Mouse (Mus musculus): ENCODE data around the gene Fam171a2. TPM values are rescaled to one million over a fixed set of nuclear protein-coding genes. Genes with fewer than 3 reads are reported as not detected.

Fam171a2 gene
- polyA plus RNA-seq, 1 experiment from 2014 or later = 15.2 TPM

DNA sequence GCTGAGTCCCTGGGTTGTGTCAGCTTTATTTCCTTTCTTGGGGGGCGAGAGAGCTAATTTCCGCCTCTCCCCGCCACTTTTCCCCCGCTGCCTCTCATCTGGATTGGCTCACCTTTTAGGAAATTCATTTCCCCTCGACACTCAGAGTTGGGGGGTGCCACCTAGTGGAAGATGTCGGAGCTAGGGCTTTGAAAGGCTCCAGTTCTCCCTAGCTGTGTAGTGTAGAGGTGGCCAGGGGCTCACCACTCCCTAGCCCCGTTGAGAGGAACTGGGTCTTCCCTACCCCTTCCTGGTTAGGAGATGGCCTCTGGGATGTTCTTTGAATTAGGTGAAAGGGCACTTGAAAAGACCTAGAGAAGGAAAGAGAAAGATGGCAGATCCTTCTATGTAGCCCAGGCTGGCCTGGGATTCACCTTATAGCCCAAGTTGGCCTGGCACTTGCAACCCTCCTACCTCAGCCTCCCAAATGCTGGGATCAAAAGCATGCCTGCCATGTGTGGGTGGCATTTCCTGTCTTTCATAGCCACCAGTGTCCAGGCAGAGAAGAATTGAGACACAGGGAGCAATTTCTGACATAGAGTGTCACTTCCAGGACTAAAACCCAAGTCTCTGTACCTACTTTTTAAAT lies 16.4 kb downstream of the Fam171a2 start:
- H3K4me1 ChIP-seq = peaks cover 15% of the 10 kb centered on the region
- H3K27me3 ChIP-seq = peaks cover 9% of the 10 kb centered on the region
- no peak for ATAC-seq (ENCODE audit: low FRiP score)
- H3K27ac ChIP-seq = peak overlapping the region; percentile 77
- H3K4me3 ChIP-seq (replicated peaks) = peak overlapping the region; percentile 56
- 2% methylated on average over 7 of the region's 7 CpGs for WGBS
- no peaks in the 10 kb centered on the region for H3K9me3 ChIP-seq
- peak overlapping the region; percentile 98 for H3K4me2 ChIP-seq
- peak overlapping the region; percentile 62 for H3K9ac ChIP-seq
- peaks cover 22% of the 10 kb centered on the region for H3K36me3 ChIP-seq (replicated peaks)

DNA sequence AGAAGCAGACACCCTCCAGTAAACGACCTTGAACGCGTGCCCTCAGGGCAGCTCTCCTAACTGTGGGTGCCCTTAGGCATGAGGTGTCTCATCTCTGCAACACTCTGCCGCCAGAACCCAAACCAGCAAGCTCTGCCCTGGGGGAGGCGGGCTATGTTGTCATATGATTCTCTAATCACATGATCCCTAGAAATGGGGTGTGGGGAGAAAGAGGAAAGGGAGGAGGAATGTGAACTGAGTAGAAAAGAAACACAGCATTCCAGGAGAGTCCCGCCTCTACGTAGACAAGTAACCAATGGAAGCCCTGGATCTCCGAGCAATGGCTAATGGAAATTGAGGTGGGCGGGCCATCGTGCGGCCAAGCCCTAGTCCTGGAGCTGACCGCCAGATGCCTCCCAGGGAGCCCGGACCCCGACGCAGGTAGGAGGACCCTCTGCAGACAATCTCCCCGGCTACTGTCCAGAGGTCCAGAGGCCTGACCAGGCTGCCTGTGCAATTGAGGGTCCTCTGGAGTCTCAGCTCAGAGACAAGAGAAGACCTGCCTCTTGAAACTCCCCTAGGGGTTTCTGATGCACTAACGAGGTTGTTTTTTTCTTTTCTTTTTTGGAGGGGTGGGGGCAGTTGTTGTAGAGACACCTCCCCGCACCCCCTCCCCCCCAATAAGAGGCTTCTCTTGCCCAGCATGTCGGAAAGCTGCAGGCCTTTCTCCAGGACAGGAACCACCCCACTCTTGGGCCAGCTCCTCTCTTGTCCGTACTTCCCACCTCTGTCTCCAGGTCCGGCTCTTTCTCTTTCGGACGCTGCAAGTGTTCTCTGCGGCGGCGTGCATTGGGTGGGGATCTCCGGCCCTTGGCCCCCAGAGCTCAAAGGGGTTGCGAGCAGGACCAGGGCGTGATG lies 17.1 kb downstream of the Fam171a2 start, which contains the start of gene Grn:
TSS of gene Grn (plus strand) at position 195 of the 897 bp plus-strand sequence.
- Histone ChIP-seq H3K4me2 (peak within 1 kb of the TSS; percentile 98), H3K27me3 (peaks cover 9% of the 10 kb centered on the region), H3K9me3 (no peaks in the 10 kb centered on the region), H3K36me3 (replicated peaks) (peaks cover 15% of the 10 kb centered on the region), H3K4me1 (peaks cover 15% of the 10 kb centered on the region), H3K27ac (peak within 1 kb of the TSS; percentile 77), H3K9ac (peak within 1 kb of the TSS; percentile 62), H3K4me3 (replicated peaks) (peak within 1 kb of the TSS; percentile 56)
- peak; percentile 90 for ATAC-seq (ENCODE audit: low FRiP score)
- under 1% methylated on average over 29 of the region's 29 CpGs for WGBS

DNA sequence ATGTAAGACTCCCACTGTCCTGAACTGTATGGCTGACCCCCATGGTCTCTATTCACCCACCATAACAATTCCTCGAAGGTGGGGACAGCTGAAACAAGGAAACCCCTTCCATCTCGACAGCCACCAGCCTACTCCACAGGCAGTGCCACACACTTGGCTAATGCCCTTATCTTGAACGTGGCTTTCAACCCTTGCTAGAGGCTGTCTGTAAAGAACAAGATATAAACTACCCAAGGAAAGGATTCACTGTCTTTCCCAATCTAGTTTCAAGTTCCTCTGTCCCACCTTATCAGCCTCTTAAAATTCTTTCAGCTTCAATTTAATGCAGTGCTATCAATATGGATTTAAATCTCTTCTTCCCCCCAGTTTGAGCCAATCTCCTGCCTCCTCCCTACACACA lies 17.9 kb downstream of the Fam171a2 start:
- Histone ChIP-seq H3K4me3 (replicated peaks) (peak overlapping the region; percentile 56), H3K4me2 (peak overlapping the region; percentile 98), H3K4me1 (peaks cover 15% of the 10 kb centered on the region), H3K9ac (peak overlapping the region; percentile 47), H3K36me3 (replicated peaks) (peaks cover 6% of the 10 kb centered on the region; the same call in 1 of the 2 replicates), H3K27me3 (peaks cover 11% of the 10 kb centered on the region), H3K9me3 (no peaks in the 10 kb centered on the region), H3K27ac (no peak overlapping the region)
- no peak for ATAC-seq (ENCODE audit: low FRiP score)
- 54% methylated on average over 3 of the region's 3 CpGs for WGBS

DNA sequence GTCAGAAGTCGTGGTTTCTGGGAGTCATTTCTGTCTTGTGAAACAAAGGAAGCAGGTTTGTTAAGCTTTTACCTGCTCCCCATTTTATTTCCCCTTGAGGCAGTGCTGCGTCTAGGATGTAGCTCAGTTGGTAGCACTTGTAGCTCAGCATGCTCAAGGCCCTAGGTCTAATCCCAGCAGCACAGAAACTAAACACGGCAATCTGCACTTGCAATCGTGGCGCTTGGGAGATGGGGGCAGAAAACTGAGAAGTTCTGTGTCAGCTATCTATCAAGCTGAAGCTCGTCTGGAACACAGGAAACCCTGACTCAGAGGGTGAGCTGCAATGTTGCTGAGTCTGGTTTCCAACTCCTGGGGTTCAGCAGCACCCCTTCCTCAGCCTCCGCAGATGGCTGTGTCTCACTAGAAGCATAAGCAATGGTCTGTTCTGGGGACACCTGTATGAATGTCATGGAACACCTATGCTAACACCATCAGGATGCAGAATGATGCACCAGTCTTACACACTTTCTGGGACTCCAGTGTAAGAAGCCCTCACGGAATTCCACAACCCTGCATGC lies 18.4 kb downstream of the Fam171a2 start:
- peaks cover 6% of the 10 kb centered on the region; the same call in 1 of the 2 replicates for H3K36me3 ChIP-seq (replicated peaks)
- no peaks in the 10 kb centered on the region for H3K9me3 ChIP-seq
- no peak overlapping the region for H3K9ac ChIP-seq
- 73% methylated on average over 8 of the region's 8 CpGs for WGBS
- ATAC-seq (ENCODE audit: low FRiP score) = no peak
- H3K4me1 ChIP-seq = peaks cover 15% of the 10 kb centered on the region
- peaks cover 14% of the 10 kb centered on the region for H3K27me3 ChIP-seq
- no peak overlapping the region for H3K4me2 ChIP-seq
- H3K27ac ChIP-seq = no peak overlapping the region
- 0 out of 2 replicates have a peak overlapping the region, but pooled peaks have one; percentile 56 for H3K4me3 ChIP-seq (replicated peaks)

DNA sequence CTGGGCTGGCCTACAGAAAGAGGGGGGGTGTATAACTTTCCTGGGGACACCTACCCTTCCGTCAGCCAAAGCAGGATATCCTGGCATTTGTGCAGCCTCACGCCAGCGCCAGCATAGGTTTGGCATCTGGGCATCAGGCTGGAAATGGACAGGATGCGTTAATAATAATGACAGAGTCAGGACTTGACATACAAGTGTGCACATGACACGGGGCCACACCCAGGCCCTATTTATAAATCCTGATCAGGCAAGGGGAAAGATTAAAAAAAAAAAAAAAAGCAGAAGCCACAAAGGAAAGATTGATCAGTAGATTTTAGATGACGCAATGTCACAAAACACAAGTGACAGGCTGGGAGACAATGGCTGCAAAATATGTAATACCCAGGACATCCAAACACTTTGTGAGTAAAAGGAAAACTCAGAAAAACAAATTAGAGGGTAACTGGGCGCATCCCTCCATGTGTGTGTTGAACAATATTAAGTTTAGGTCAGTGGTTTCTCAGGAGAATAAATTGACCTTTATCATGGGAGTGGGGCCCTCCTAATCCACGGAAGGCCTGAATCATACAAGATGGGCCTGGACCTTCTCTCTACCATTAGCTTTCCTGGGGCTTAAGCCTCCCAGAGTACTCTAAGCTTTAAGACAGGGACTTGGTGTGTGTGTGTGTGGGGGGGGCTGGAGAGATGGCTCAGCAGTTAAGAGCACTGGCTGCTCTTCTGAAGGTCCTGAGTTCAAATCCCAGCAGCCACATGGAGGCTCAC lies 21.7 kb downstream of the Fam171a2 start:
- no peak for ATAC-seq (ENCODE audit: low FRiP score)
- Histone ChIP-seq H3K4me3 (replicated peaks) (no peak overlapping the region), H3K27me3 (peaks cover 22% of the 10 kb centered on the region), H3K9me3 (no peaks in the 10 kb centered on the region), H3K4me1 (peaks cover 9% of the 10 kb centered on the region), H3K27ac (no peak overlapping the region), H3K36me3 (replicated peaks) (no peaks in the 10 kb centered on the region), H3K4me2 (no peak overlapping the region), H3K9ac (no peak overlapping the region)
- 93% methylated on average over 8 of the region's 8 CpGs for WGBS

DNA sequence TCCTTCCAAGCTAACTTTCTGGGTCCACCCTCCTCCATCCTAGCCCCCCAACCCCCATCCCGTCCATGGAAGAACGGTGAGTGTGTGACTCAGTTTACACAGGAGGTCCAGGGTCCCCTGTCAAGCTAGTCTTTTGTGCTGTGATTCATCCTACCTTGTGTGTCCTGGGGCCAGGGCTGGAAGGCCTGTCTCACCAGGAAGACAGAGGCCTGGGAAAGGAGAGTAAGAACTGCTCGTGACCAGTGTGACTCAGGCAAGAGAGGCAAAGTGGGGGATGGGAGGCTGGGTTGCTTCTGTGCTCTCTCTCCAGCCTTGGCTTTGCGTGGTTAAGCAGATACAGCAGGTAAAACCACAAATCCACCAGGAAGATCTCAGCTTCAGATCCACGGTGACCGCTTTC lies 22.8 kb downstream of the Fam171a2 start:
- ATAC-seq (ENCODE audit: low FRiP score) = no peak
- Histone ChIP-seq H3K4me1 (peaks cover under 1% of the 10 kb centered on the region; the same call in 1 of the 2 replicates), H3K27me3 (peaks cover 22% of the 10 kb centered on the region), H3K27ac (no peak overlapping the region), H3K9ac (no peak overlapping the region), H3K4me3 (replicated peaks) (no peak overlapping the region), H3K9me3 (no peaks in the 10 kb centered on the region), H3K4me2 (no peak overlapping the region), H3K36me3 (replicated peaks) (no peaks in the 10 kb centered on the region)
- WGBS = 86% methylated on average over 6 of the region's 6 CpGs

DNA sequence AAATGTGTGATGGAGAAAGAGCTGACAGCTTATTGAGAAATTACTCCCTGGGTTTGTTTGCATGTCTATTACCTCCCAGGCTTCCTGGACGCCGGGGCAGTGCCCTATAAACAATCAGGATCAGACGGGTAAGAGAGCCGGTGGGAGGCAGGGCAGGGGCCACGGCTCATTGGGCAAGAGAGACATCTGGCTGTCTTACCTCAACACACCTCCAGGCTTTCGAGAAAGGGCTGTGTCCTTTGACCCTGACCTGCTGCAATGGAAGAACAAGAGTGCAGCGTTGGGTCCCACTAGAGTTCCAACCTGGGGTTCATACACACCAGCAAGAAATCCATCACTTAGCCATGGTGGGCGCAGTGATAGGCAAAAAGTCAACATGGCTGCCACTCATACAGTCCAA lies 25.9 kb downstream of the Fam171a2 start:
- no peak for ATAC-seq (ENCODE audit: low FRiP score)
- no peak overlapping the region for H3K27ac ChIP-seq
- no peaks in the 10 kb centered on the region for H3K4me1 ChIP-seq
- no peak overlapping the region for H3K4me3 ChIP-seq (replicated peaks)
- no peaks in the 10 kb centered on the region for H3K9me3 ChIP-seq
- WGBS = 75% methylated on average over 8 of the region's 8 CpGs
- H3K27me3 ChIP-seq = peaks cover 13% of the 10 kb centered on the region; the same call in 1 of the 2 replicates
- no peak overlapping the region for H3K4me2 ChIP-seq
- H3K36me3 ChIP-seq (replicated peaks) = no peaks in the 10 kb centered on the region
- H3K9ac ChIP-seq = no peak overlapping the region

DNA sequence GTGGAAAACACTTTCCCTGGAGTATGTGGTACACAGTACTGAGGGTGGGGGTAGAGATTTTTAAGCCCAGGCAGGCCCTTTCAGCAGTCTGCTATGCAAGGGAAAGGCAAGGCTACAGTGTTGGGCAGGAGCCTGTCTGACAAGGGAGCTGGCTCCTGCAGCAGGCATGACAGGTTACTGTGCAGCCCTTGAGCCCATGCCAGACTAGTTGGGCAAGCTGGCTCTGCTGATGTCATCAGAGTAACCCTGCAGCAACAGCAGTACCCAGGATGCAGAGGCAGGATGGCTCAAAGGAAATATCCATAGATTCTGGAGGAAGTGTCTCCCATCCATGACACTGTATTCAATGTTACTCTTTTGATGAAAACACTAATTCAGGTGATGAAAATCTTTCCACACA lies 28.6 kb downstream of the Fam171a2 start:
- Histone ChIP-seq H3K9ac (no peak overlapping the region), H3K4me1 (no peaks in the 10 kb centered on the region), H3K27me3 (peaks cover 7% of the 10 kb centered on the region; the same call in 1 of the 2 replicates), H3K36me3 (replicated peaks) (no peaks in the 10 kb centered on the region), H3K4me2 (no peak overlapping the region), H3K9me3 (no peaks in the 10 kb centered on the region), H3K27ac (no peak overlapping the region), H3K4me3 (replicated peaks) (no peak overlapping the region)
- no peak for ATAC-seq (ENCODE audit: low FRiP score)

DNA sequence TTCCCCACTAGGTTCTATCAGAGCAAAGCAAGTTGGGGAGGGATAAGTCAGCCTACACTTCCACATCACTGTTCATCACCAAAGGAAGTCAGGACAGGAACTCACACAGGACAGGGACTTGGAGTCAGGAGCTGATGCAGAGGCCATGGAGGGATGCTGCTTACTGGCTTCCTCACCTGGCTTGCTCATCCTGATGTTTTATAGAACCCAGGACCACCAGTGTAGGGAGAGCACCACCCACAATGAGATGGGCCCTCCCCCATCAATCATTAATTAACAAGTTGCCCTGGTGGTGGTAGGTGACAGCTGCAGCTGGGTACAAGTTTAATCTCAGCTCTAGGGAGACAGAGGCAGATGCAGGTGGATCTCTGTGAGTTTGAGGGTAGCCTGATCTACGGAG lies 30.3 kb downstream of the Fam171a2 start:
- no peaks in the 10 kb centered on the region for H3K36me3 ChIP-seq (replicated peaks)
- ATAC-seq (ENCODE audit: low FRiP score) = no peak
- no peak overlapping the region for H3K9ac ChIP-seq
- 74% methylated on average over 1 of the region's 1 CpGs for WGBS
- H3K27me3 ChIP-seq = peaks cover 5% of the 10 kb centered on the region; the same call in 1 of the 2 replicates
- no peak overlapping the region for H3K4me2 ChIP-seq
- H3K9me3 ChIP-seq = no peaks in the 10 kb centered on the region
- no peak overlapping the region for H3K4me3 ChIP-seq (replicated peaks)
- H3K4me1 ChIP-seq = no peaks in the 10 kb centered on the region
- H3K27ac ChIP-seq = no peak overlapping the region

DNA sequence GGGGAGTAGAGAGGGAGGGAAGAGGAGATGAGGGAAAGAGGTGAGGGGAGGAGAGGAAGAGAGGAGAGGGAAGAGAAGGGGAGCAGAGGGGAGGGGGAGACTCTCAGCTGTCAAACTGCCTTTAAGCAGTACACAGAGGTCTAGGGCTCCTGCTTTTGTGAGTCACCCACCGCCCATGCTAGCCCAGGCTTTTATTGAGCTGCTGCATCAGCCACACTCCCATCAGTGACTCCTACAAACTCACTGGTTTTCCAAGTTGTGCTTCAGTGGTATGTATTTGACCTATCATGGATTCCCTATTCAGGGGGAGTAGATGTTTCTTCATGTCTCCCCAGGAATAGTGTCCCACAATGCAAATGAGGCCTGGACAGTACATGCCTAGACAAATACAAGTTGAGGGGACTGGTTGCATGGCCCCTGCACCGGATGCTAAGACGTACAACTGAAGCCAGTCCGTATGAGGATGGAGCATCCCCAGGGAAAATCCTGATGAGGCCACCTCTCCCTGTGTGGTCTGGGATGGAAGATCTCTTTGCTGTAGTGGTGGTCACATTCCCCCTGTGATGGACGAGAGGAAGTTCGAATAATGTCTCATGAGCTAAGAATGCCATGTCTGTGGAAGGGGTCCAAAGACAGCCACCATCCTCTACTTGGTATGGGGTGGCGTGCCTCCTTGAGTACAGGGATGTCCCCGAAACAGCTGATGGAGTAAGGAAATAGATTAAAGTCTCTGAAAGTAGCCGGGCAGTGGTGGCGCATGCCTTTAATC lies 32.3 kb downstream of the Fam171a2 start:
- Histone ChIP-seq H3K4me1 (0 out of 2 replicates have a peak, but pooled peaks cover 2% of the 10 kb centered on the region), H3K4me2 (no peak overlapping the region), H3K9me3 (no peaks in the 10 kb centered on the region), H3K4me3 (replicated peaks) (no peak overlapping the region), H3K9ac (no peak overlapping the region), H3K27me3 (no peaks in the 10 kb centered on the region), H3K36me3 (replicated peaks) (no peaks in the 10 kb centered on the region), H3K27ac (no peak overlapping the region)
- 75% methylated on average over 10 of the region's 10 CpGs for WGBS
- ATAC-seq (ENCODE audit: low FRiP score) = no peak

DNA sequence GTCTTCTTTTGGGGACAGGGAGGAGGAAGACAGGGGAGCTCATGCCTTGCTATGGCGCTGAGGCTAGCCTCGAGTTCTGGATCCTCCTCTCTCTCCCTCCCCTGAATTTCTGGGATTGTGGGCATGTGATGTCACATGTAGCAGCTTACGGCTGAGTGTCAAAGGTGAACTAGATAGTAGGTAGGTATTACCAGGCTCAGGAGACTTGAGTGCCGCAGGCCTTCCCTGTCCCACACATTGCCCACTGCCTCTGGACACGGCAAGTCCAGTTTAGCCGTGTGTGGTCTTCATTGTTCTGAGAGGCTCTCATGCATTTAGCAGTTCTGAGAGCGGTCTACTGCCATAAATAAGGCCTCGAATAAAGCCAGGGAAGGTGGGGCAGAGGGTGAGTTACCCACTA lies 34.4 kb downstream of the Fam171a2 start:
- no peak for ATAC-seq (ENCODE audit: low FRiP score)
- no peaks in the 10 kb centered on the region for H3K36me3 ChIP-seq (replicated peaks)
- H3K27ac ChIP-seq = no peak overlapping the region
- H3K9ac ChIP-seq = no peak overlapping the region
- H3K9me3 ChIP-seq = no peaks in the 10 kb centered on the region
- peaks cover 10% of the 10 kb centered on the region for H3K4me1 ChIP-seq
- 77% methylated on average over 8 of the region's 8 CpGs for WGBS
- H3K4me3 ChIP-seq (replicated peaks) = no peak overlapping the region
- no peak overlapping the region for H3K4me2 ChIP-seq
- H3K27me3 ChIP-seq = no peaks in the 10 kb centered on the region
